Mouse (Mus musculus): ENCODE measurements around the gene Krt28. TPM values are rescaled to one million over a fixed set of nuclear protein-coding genes. Genes with fewer than 3 reads are reported as not detected.

The Krt28 gene
- polyA plus RNA-seq, 1 experiment from 2014 or later = not detected

GRCm38 (mm10) chr11:99364412-99364811 lies 10.3 kb downstream of the Krt28 start:
- 21% methylated on average over 9 of the region's 9 CpGs for WGBS
- ATAC-seq (ENCODE audit: insufficient number of reproducible peaks, insufficient read depth, low FRiP score, low read depth) = no peak
- Histone ChIP-seq H3K27me3 (ENCODE audit: control insufficient read depth, insufficient read depth, low read length) (peaks cover 4% of the 10 kb centered on the region; the same call in 1 of the 2 replicates), H3K9ac (ENCODE audit: low read length) (no peak overlapping the region), H3K4me3 (ENCODE audit: control insufficient read depth in 1 of 2, insufficient read depth in 1 of 2, low read depth in 1 of 2, low read length in 2 of 2) (no peak overlapping the region), H3K4me2 (ENCODE audit: low read length) (no peak overlapping the region), H3K36me3 (ENCODE audit: control insufficient read depth, insufficient read depth, low read length) (no peaks in the 10 kb centered on the region), H3K27ac (replicated peaks in 1 of 2; ENCODE audit: control insufficient read depth in 1 of 2, insufficient read depth in 1 of 2, low read depth in 2 of 2, low read length in 2 of 2) (no peak overlapping the region), H3K4me1 (ENCODE audit: control insufficient read depth in 2 of 2, insufficient read depth in 2 of 2, low read length in 2 of 2) (no peaks in the 10 kb centered on the region), H3K9me3 (ENCODE audit: control insufficient read depth, low read length) (no peaks in the 10 kb centered on the region)

GRCm38 (mm10) chr11:99361423-99361822 lies 13.3 kb downstream of the Krt28 start:
- H3K36me3 ChIP-seq (ENCODE audit: control insufficient read depth, insufficient read depth, low read length) = no peaks in the 10 kb centered on the region
- no peaks in the 10 kb centered on the region for H3K4me1 ChIP-seq (ENCODE audit: control insufficient read depth in 2 of 2, insufficient read depth in 2 of 2, low read length in 2 of 2)
- no peak overlapping the region for H3K4me3 ChIP-seq (ENCODE audit: control insufficient read depth in 1 of 2, insufficient read depth in 1 of 2, low read depth in 1 of 2, low read length in 2 of 2)
- H3K9me3 ChIP-seq (ENCODE audit: control insufficient read depth, low read length) = no peaks in the 10 kb centered on the region
- WGBS = 83% methylated on average over 8 of the region's 8 CpGs
- H3K9ac ChIP-seq (ENCODE audit: low read length) = no peak overlapping the region
- no peak overlapping the region for H3K4me2 ChIP-seq (ENCODE audit: low read length)
- no peak overlapping the region for H3K27ac ChIP-seq (replicated peaks in 1 of 2; ENCODE audit: control insufficient read depth in 1 of 2, insufficient read depth in 1 of 2, low read depth in 2 of 2, low read length in 2 of 2)
- H3K27me3 ChIP-seq (ENCODE audit: control insufficient read depth, insufficient read depth, low read length) = peaks cover 4% of the 10 kb centered on the region; the same call in 1 of the 2 replicates
- ATAC-seq (ENCODE audit: insufficient number of reproducible peaks, insufficient read depth, low FRiP score, low read depth) = no peak

GRCm38 (mm10) chr11:99351004-99351403 lies 23.7 kb downstream of the Krt28 start, which contains the start of gene Krt27:
Gene Krt27 (minus strand): TSS chr11:99351104.
- Histone ChIP-seq H3K27ac (replicated peaks in 1 of 2; ENCODE audit: control insufficient read depth in 1 of 2, insufficient read depth in 1 of 2, low read depth in 2 of 2, low read length in 2 of 2) (no peak within 1 kb of the TSS), H3K4me3 (ENCODE audit: control insufficient read depth in 1 of 2, insufficient read depth in 1 of 2, low read depth in 1 of 2, low read length in 2 of 2) (no peak within 1 kb of the TSS), H3K27me3 (ENCODE audit: control insufficient read depth, insufficient read depth, low read length) (no peaks in the 10 kb centered on the region), H3K9ac (ENCODE audit: low read length) (no peak within 1 kb of the TSS), H3K4me2 (ENCODE audit: low read length) (no peak within 1 kb of the TSS), H3K4me1 (ENCODE audit: control insufficient read depth in 2 of 2, insufficient read depth in 2 of 2, low read length in 2 of 2) (no peaks in the 10 kb centered on the region), H3K36me3 (ENCODE audit: control insufficient read depth, insufficient read depth, low read length) (no peaks in the 10 kb centered on the region), H3K9me3 (ENCODE audit: control insufficient read depth, low read length) (no peaks in the 10 kb centered on the region)
- no peak for ATAC-seq (ENCODE audit: insufficient number of reproducible peaks, insufficient read depth, low FRiP score, low read depth)
- 61% methylated on average over 12 of the region's 12 CpGs for WGBS

- H3K36me3 ChIP-seq (ENCODE audit: control insufficient read depth, insufficient read depth, low read length) = no peaks in the 10 kb centered on the region
- H3K4me3 ChIP-seq (ENCODE audit: control insufficient read depth in 1 of 2, insufficient read depth in 1 of 2, low read depth in 1 of 2, low read length in 2 of 2) = no peak overlapping the region
- H3K9me3 ChIP-seq (ENCODE audit: control insufficient read depth, low read length) = no peaks in the 10 kb centered on the region
- 82% methylated on average over 11 of the region's 11 CpGs for WGBS
- no peak overlapping the region for H3K4me2 ChIP-seq (ENCODE audit: low read length)
- no peak overlapping the region for H3K27ac ChIP-seq (replicated peaks in 1 of 2; ENCODE audit: control insufficient read depth in 1 of 2, insufficient read depth in 1 of 2, low read depth in 2 of 2, low read length in 2 of 2)
- H3K27me3 ChIP-seq (ENCODE audit: control insufficient read depth, insufficient read depth, low read length) = no peaks in the 10 kb centered on the region
- ATAC-seq (ENCODE audit: insufficient number of reproducible peaks, insufficient read depth, low FRiP score, low read depth) = no peak
- H3K9ac ChIP-seq (ENCODE audit: low read length) = no peak overlapping the region
- H3K4me1 ChIP-seq (ENCODE audit: control insufficient read depth in 2 of 2, insufficient read depth in 2 of 2, low read length in 2 of 2) = no peaks in the 10 kb centered on the region
These were observed 35.3 kb downstream of the Krt28 start for GRCm38 (mm10) chr11:99339299-99339847.

GRCm38 (mm10) chr11:99337866-99338265 lies 36.8 kb downstream of the Krt28 start, which contains the start of gene Krt26:
Gene Krt26 (minus strand): TSS chr11:99337966.
- no peaks in the 10 kb centered on the region for H3K9me3 ChIP-seq (ENCODE audit: control insufficient read depth, low read length)
- H3K4me3 ChIP-seq (ENCODE audit: control insufficient read depth in 1 of 2, insufficient read depth in 1 of 2, low read depth in 1 of 2, low read length in 2 of 2) = no peak within 1 kb of the TSS
- no peak for ATAC-seq (ENCODE audit: insufficient number of reproducible peaks, insufficient read depth, low FRiP score, low read depth)
- H3K36me3 ChIP-seq (ENCODE audit: control insufficient read depth, insufficient read depth, low read length) = no peaks in the 10 kb centered on the region
- H3K9ac ChIP-seq (ENCODE audit: low read length) = no peak within 1 kb of the TSS
- WGBS = 88% methylated on average over 11 of the region's 11 CpGs
- no peak within 1 kb of the TSS for H3K27ac ChIP-seq (replicated peaks in 1 of 2; ENCODE audit: control insufficient read depth in 1 of 2, insufficient read depth in 1 of 2, low read depth in 2 of 2, low read length in 2 of 2)
- no peaks in the 10 kb centered on the region for H3K27me3 ChIP-seq (ENCODE audit: control insufficient read depth, insufficient read depth, low read length)
- no peaks in the 10 kb centered on the region for H3K4me1 ChIP-seq (ENCODE audit: control insufficient read depth in 2 of 2, insufficient read depth in 2 of 2, low read length in 2 of 2)
- no peak within 1 kb of the TSS for H3K4me2 ChIP-seq (ENCODE audit: low read length)

GRCm38 (mm10) chr11:99333426-99333825 lies 41.3 kb downstream of the Krt28 start:
- no peak overlapping the region for H3K4me2 ChIP-seq (ENCODE audit: low read length)
- H3K27ac ChIP-seq (replicated peaks in 1 of 2; ENCODE audit: control insufficient read depth in 1 of 2, insufficient read depth in 1 of 2, low read depth in 2 of 2, low read length in 2 of 2) = no peak overlapping the region
- no peaks in the 10 kb centered on the region for H3K9me3 ChIP-seq (ENCODE audit: control insufficient read depth, low read length)
- no peak for ATAC-seq (ENCODE audit: insufficient number of reproducible peaks, insufficient read depth, low FRiP score, low read depth)
- H3K27me3 ChIP-seq (ENCODE audit: control insufficient read depth, insufficient read depth, low read length) = no peaks in the 10 kb centered on the region
- no peak overlapping the region for H3K4me3 ChIP-seq (ENCODE audit: control insufficient read depth in 1 of 2, insufficient read depth in 1 of 2, low read depth in 1 of 2, low read length in 2 of 2)
- H3K4me1 ChIP-seq (ENCODE audit: control insufficient read depth in 2 of 2, insufficient read depth in 2 of 2, low read length in 2 of 2) = no peaks in the 10 kb centered on the region
- H3K36me3 ChIP-seq (ENCODE audit: control insufficient read depth, insufficient read depth, low read length) = no peaks in the 10 kb centered on the region
- no peak overlapping the region for H3K9ac ChIP-seq (ENCODE audit: low read length)
- 74% methylated on average over 13 of the region's 13 CpGs for WGBS

- H3K4me3 ChIP-seq (ENCODE audit: control insufficient read depth in 1 of 2, insufficient read depth in 1 of 2, low read depth in 1 of 2, low read length in 2 of 2) = no peak overlapping the region
- H3K9ac ChIP-seq (ENCODE audit: low read length) = no peak overlapping the region
- H3K36me3 ChIP-seq (ENCODE audit: control insufficient read depth, insufficient read depth, low read length) = no peaks in the 10 kb centered on the region
- no peak overlapping the region for H3K4me2 ChIP-seq (ENCODE audit: low read length)
- no peak for ATAC-seq (ENCODE audit: insufficient number of reproducible peaks, insufficient read depth, low FRiP score, low read depth)
- no peak overlapping the region for H3K27ac ChIP-seq (replicated peaks in 1 of 2; ENCODE audit: control insufficient read depth in 1 of 2, insufficient read depth in 1 of 2, low read depth in 2 of 2, low read length in 2 of 2)
- 63% methylated on average over 2 of the region's 2 CpGs for WGBS
- H3K9me3 ChIP-seq (ENCODE audit: control insufficient read depth, low read length) = no peaks in the 10 kb centered on the region
- no peaks in the 10 kb centered on the region for H3K27me3 ChIP-seq (ENCODE audit: control insufficient read depth, insufficient read depth, low read length)
- no peaks in the 10 kb centered on the region for H3K4me1 ChIP-seq (ENCODE audit: control insufficient read depth in 2 of 2, insufficient read depth in 2 of 2, low read length in 2 of 2)
These were observed 45.0 kb downstream of the Krt28 start for GRCm38 (mm10) chr11:99329655-99330054.

- H3K4me3 ChIP-seq (ENCODE audit: control insufficient read depth in 1 of 2, insufficient read depth in 1 of 2, low read depth in 1 of 2, low read length in 2 of 2) = no peak within 1 kb of the TSS
- ATAC-seq (ENCODE audit: insufficient number of reproducible peaks, insufficient read depth, low FRiP score, low read depth) = no peak
- H3K9ac ChIP-seq (ENCODE audit: low read length) = no peak within 1 kb of the TSS
- no peaks in the 10 kb centered on the region for H3K27me3 ChIP-seq (ENCODE audit: control insufficient read depth, insufficient read depth, low read length)
- no peak within 1 kb of the TSS for H3K27ac ChIP-seq (replicated peaks in 1 of 2; ENCODE audit: control insufficient read depth in 1 of 2, insufficient read depth in 1 of 2, low read depth in 2 of 2, low read length in 2 of 2)
- peaks cover 0 to 3% of the 10 kb centered on the region in 2 experiments; a peak in 1 of 4 replicates for H3K4me1 ChIP-seq (ENCODE audit: control insufficient read depth in 2 of 2, insufficient read depth in 2 of 2, low read length in 2 of 2)
- no peak within 1 kb of the TSS for H3K4me2 ChIP-seq (ENCODE audit: low read length)
- H3K36me3 ChIP-seq (ENCODE audit: control insufficient read depth, insufficient read depth, low read length) = no peaks in the 10 kb centered on the region
- no peaks in the 10 kb centered on the region for H3K9me3 ChIP-seq (ENCODE audit: control insufficient read depth, low read length)
- 86% methylated on average over 11 of the region's 11 CpGs for WGBS
These were observed 51.9 kb downstream of the Krt28 start, which contains the start of gene Krt25 for GRCm38 (mm10) chr11:99322851-99323250. Gene Krt25 (minus strand): TSS chr11:99322951.
